ENCODE assay signal across 13 mouse cellular contexts in the genomic region with DNA sequence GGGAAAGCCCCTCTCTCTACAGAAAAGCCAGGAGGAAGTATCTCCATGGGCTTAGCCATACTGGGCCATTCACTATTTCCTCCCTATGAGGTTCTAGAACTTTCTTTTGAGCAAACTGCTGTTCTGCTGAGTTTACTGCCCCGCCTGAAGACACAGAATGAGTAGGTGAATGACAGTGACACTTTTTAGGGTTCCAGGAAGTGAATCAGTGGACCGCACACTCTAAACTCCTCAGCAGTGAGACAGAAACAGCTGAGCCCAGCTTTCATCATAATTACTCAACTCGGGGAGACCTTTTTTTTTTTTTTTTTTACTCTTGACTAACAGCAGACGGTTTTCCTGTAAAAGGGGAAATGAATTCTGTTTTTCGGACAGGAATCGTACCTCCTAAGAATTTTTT. TPM values are rescaled to one million over a fixed set of nuclear protein-coding genes. Genes with fewer than 3 reads are reported as not detected.
A peak's percentile ranks its signal among the peaks of the same experiment; 100 is the strongest.
DNase-seq lines count a peak whose midpoint lies in the region; ATAC-seq and TF ChIP-seq lines count a peak whose summit lies in the region.
"Had no signal": no experiment of that assay in that cellular context is flagged by ENCODE, and none has a peak within 500 bp of the region (broad histone marks: within the 10 kb centered on the region; RNA-seq: fewer than 3 reads in every experiment).

No protein-coding gene starts in this region.

- TF ChIP-seq CTCF in intestine, postnatal 0 days (IDR thresholded peaks at IDR 0.05; ENCODE audit: low read depth) = no peak
- no peak for TF ChIP-seq CTCF in stomach, postnatal 0 days (IDR thresholded peaks at IDR 0.05; ENCODE audit: low read depth)

- ATAC-seq in neural tube, embryonic 13.5 days (ENCODE audit: low read depth) = no peak
- ATAC-seq in neural tube, embryonic 15.5 days (ENCODE audit: low FRiP score) = no peak
- no peak for ATAC-seq in intestine, postnatal 0 days
- no peak for ATAC-seq in stomach, postnatal 0 days (ENCODE audit: low FRiP score, low TSS enrichment)
- no peak for ATAC-seq in frontal cortex, adult (ENCODE audit: low TSS enrichment)
- ATAC-seq: forebrain, embryonic 13.5 days had no signal

- 0 out of 2 replicates have a peak, but pooled peaks cover 3% of the 10 kb centered on the region for H3K36me3 ChIP-seq in neural tube, embryonic 13.5 days
- no peaks in the 10 kb centered on the region for H3K36me3 ChIP-seq in neural tube, embryonic 15.5 days
- no peaks in the 10 kb centered on the region for H3K36me3 ChIP-seq in intestine, postnatal 0 days (ENCODE audit: control insufficient read depth, insufficient read depth)
- H3K36me3 ChIP-seq in stomach, postnatal 0 days (ENCODE audit: control insufficient read depth, insufficient read depth, low read length) = no peaks in the 10 kb centered on the region
- H3K36me3 ChIP-seq: limb, embryonic 15.5 days had no signal

- H3K9me3 ChIP-seq in neural tube, embryonic 13.5 days = no peaks in the 10 kb centered on the region
- H3K9me3 ChIP-seq in neural tube, embryonic 15.5 days (replicated peaks) = no peaks in the 10 kb centered on the region
- H3K9me3 ChIP-seq in intestine, postnatal 0 days (ENCODE audit: control insufficient read depth) = no peaks in the 10 kb centered on the region
- no peaks in the 10 kb centered on the region for H3K9me3 ChIP-seq in stomach, postnatal 0 days (ENCODE audit: control insufficient read depth, low read length)
- H3K9me3 ChIP-seq: heart, embryonic 10.5 days; limb, embryonic 15.5 days had no signal

- no peaks in the 10 kb centered on the region for H3K27me3 ChIP-seq in neural tube, embryonic 13.5 days
- H3K27me3 ChIP-seq in neural tube, embryonic 15.5 days (replicated peaks) = no peaks in the 10 kb centered on the region
- no peaks in the 10 kb centered on the region for H3K27me3 ChIP-seq in intestine, postnatal 0 days (replicated peaks; ENCODE audit: control insufficient read depth, insufficient read depth, low read length)
- H3K27me3 ChIP-seq in stomach, postnatal 0 days (ENCODE audit: control insufficient read depth, insufficient read depth, low read length) = no peaks in the 10 kb centered on the region
- H3K27me3 ChIP-seq: forebrain, embryonic 13.5 days; limb, embryonic 15.5 days had no signal

- H3K9ac ChIP-seq in neural tube, embryonic 13.5 days = no peak overlapping the region
- H3K9ac ChIP-seq in neural tube, embryonic 15.5 days (replicated peaks) = no peak overlapping the region
- no peak overlapping the region for H3K9ac ChIP-seq in intestine, postnatal 0 days (ENCODE audit: low read depth, low read length)
- H3K9ac ChIP-seq in stomach, postnatal 0 days (ENCODE audit: low read length) = no peak overlapping the region
- H3K9ac ChIP-seq: forebrain, embryonic 13.5 days; limb, embryonic 15.5 days had no signal

- H3K4me3 ChIP-seq in neural tube, embryonic 13.5 days = no peak overlapping the region
- no peak overlapping the region for H3K4me3 ChIP-seq in neural tube, embryonic 15.5 days (replicated peaks)
- H3K4me3 ChIP-seq in intestine, postnatal 0 days (ENCODE audit: low read depth, low read length) = no peak overlapping the region
- no peak overlapping the region for H3K4me3 ChIP-seq in stomach, postnatal 0 days (ENCODE audit: low read depth, low read length)
- H3K4me3 ChIP-seq: forebrain, embryonic 13.5 days; heart, embryonic 10.5 days; limb, embryonic 15.5 days had no signal

- H3K4me1 ChIP-seq in neural tube, embryonic 13.5 days (replicated peaks) = peaks cover 24% of the 10 kb centered on the region
- peaks cover 5% of the 10 kb centered on the region; the same call in 1 of the 2 replicates for H3K4me1 ChIP-seq in neural tube, embryonic 15.5 days
- H3K4me1 ChIP-seq in intestine, postnatal 0 days (replicated peaks; ENCODE audit: control insufficient read depth, insufficient read depth, low read length) = no peaks in the 10 kb centered on the region
- H3K4me1 ChIP-seq in stomach, postnatal 0 days (replicated peaks; ENCODE audit: control insufficient read depth, insufficient read depth) = no peaks in the 10 kb centered on the region

- H3K27ac ChIP-seq in neural tube, embryonic 13.5 days (replicated peaks) = peak overlapping the region; percentile 42; the same call in 1 of the 2 replicates
- no peak overlapping the region for H3K27ac ChIP-seq in neural tube, embryonic 15.5 days (replicated peaks)
- peak overlapping the region; percentile 3; the same call in 1 of the 2 replicates for H3K27ac ChIP-seq in intestine, postnatal 0 days (ENCODE audit: low read depth, low read length)
- peak overlapping the region; percentile 63 for H3K27ac ChIP-seq in stomach, postnatal 0 days (replicated peaks)
- H3K27ac ChIP-seq: heart, embryonic 10.5 days; limb, embryonic 15.5 days had no signal

- TF ChIP-seq EP300 in stomach, postnatal 0 days (optimal IDR thresholded peaks at IDR 0.05) = no peak

- H3K4me2 ChIP-seq in neural tube, embryonic 13.5 days = no peak overlapping the region
- H3K4me2 ChIP-seq in neural tube, embryonic 15.5 days = no peak overlapping the region
- 0 out of 2 replicates have a peak overlapping the region, but pooled peaks have one; percentile 13 for H3K4me2 ChIP-seq in intestine, postnatal 0 days (replicated peaks; ENCODE audit: low read depth)
- no peak overlapping the region for H3K4me2 ChIP-seq in stomach, postnatal 0 days (replicated peaks; ENCODE audit: low read depth)
- H3K4me2 ChIP-seq: forebrain, embryonic 13.5 days; limb, embryonic 15.5 days had no signal

- peak; percentile 32 for DNase-seq in heart, adult 8-10 months (ENCODE audit: low spot score)
- no peak for DNase-seq in heart, adult 9 months (ENCODE audit: low spot score in 2 of 2)
- no peak for DNase-seq in stomach, postnatal 0 days (ENCODE audit: low spot score)
- no peak for DNase-seq in retina, embryonic 14.5 days (ENCODE audit: low spot score)
- DNase-seq: layer of hippocampus, adult 9-11 months; right cerebral cortex, adult 18-20 months had no signal

- WGBS in neural tube, embryonic 13.5 days = 63% methylated on average over 6 of the region's 6 CpGs
- 70% methylated on average over 6 of the region's 6 CpGs for WGBS in neural tube, embryonic 15.5 days
- WGBS in intestine, postnatal 0 days = 50% methylated on average over 6 of the region's 6 CpGs
- WGBS in stomach, postnatal 0 days = 37% methylated on average over 6 of the region's 6 CpGs

RNA-seq across cellular contexts. Expression of a gene that starts 10.9 kb away (rescaled TPM):
- 1 to 10 TPM; 5.0 to 7.2 (median 5.6) TPM for total RNA-seq in heart, adult 8-10 months (2022)
- 64.0 and 77.5 TPM in 2 replicates for polyA plus RNA-seq in neural tube, embryonic 13.5 days (2015; fragmentation: Nextera tagmentation; extraction: Ambion mirVana)
- 25.5 and 29.0 TPM in 2 replicates for polyA plus RNA-seq in neural tube, embryonic 15.5 days (2015; fragmentation: Nextera tagmentation; extraction: Ambion mirVana)
- 18.1 and 18.5 TPM in 2 replicates for polyA plus RNA-seq in intestine, postnatal 0 days (2015; fragmentation: Nextera tagmentation; extraction: Ambion mirVana)
- 27.5 and 36.0 TPM in 2 replicates for polyA plus RNA-seq in stomach, postnatal 0 days (2015; fragmentation: Nextera tagmentation; extraction: Ambion mirVana)
